Mouse (Mus musculus) ZHBTc4 (cell line): ENCODE measurements at regions not wholly inside any gene's neighbourhood (a gene's known extent, or its start where the extent isn't known, plus 50 kb on each side); places are given as distances from the start of the nearest gene placed in this dataset.

Source experiments
- DNase-seq: peaks from one replicate; pipeline ENCODE4 v3.0.0-alpha.2; 2011; ENCODE audit warnings: low read depth, low spot score

GRCm38 (mm10) chr10:110650851-110651250, 94.4 kb upstream of the E2f7 start:
- no peak for DNase-seq

- DNase-seq = no peak
Observed at GRCm38 (mm10) chr10:110654070-110654469, 91.2 kb upstream of the E2f7 start.

GRCm38 (mm10) chr10:110658153-110658695, 87.0 kb upstream of the E2f7 start:
- no peak for DNase-seq

- peak; percentile 60 for DNase-seq
Observed at GRCm38 (mm10) chr10:110676503-110676902, 68.7 kb upstream of the E2f7 start.
